Mouse (Mus musculus): Measurements from ENCODE around the gene Fbh1.
"Not testable (repeated sequence)": the region's sequence is repeated elsewhere in the genome, so short reads cannot be mapped to it uniquely, and the experiment has no call there.

Fbh1 gene

GRCm38 (mm10) chr2:11727574-11727973, 49.8 kb downstream of the Fbh1 start:
- in situ Hi-C loops (cut with MboI, MseI), result no loop called here

GRCm38 (mm10) chr2:11722564-11722963, 54.8 kb downstream of the Fbh1 start:
- in situ Hi-C loops (cut with MboI, MseI), result no loop called here

GRCm38 (mm10) chr2:11718573-11718972, 58.8 kb downstream of the Fbh1 start:
- in situ Hi-C loops (cut with MboI, MseI), result loop anchor here in 1 of 2 experiments (5.0 kb wide), 1 partner anchor 49 kb away; no protein-coding TSS in a partner anchor

GRCm38 (mm10) chr2:11714535-11714934, 62.8 kb downstream of the Fbh1 start:
- in situ Hi-C loops (cut with MboI, MseI), result no loop called here

- in situ Hi-C loops (cut with MboI, MseI), result no loop called here
Observed at GRCm38 (mm10) chr2:11713021-11713420, 64.4 kb downstream of the Fbh1 start.

GRCm38 (mm10) chr2:11712483-11712990, 64.8 kb downstream of the Fbh1 start:
- in situ Hi-C loops (cut with MboI, MseI), result no loop called here

GRCm38 (mm10) chr2:11710101-11710500, 67.3 kb downstream of the Fbh1 start:
- in situ Hi-C loops (cut with MboI, MseI), result not testable (repeated sequence)

- in situ Hi-C loops (cut with MboI, MseI), result no loop called here
Observed at GRCm38 (mm10) chr2:11708538-11708937, 68.8 kb downstream of the Fbh1 start.

GRCm38 (mm10) chr2:11706746-11707065, 70.7 kb downstream of the Fbh1 start:
- in situ Hi-C loops (cut with MboI, MseI), result no loop called here

GRCm38 (mm10) chr2:11706030-11706745, 71.2 kb downstream of the Fbh1 start:
- in situ Hi-C loops (cut with MboI, MseI), result no loop called here

GRCm38 (mm10) chr2:11705201-11706025, 72.0 kb downstream of the Fbh1 start, which contains the start of gene Il15ra:
Gene Il15ra, plus strand, starts transcription at chr2:11705290.
- in situ Hi-C loops (cut with MboI, MseI), result no loop called here

- in situ Hi-C loops (cut with MboI, MseI), result no loop called here
Observed at GRCm38 (mm10) chr2:11699905-11700304, 77.5 kb downstream of the Fbh1 start.

GRCm38 (mm10) chr2:11698994-11699393, 78.4 kb downstream of the Fbh1 start:
- in situ Hi-C loops (cut with MboI, MseI), result no loop called here

GRCm38 (mm10) chr2:11695867-11696266, 81.5 kb downstream of the Fbh1 start:
- in situ Hi-C loops (cut with MboI, MseI), result no loop called here

- in situ Hi-C loops (cut with MboI, MseI), result no loop called here
Observed at GRCm38 (mm10) chr2:11694104-11694503, 83.3 kb downstream of the Fbh1 start.

GRCm38 (mm10) chr2:11693352-11693751, 84.0 kb downstream of the Fbh1 start:
- in situ Hi-C loops (cut with MboI, MseI), result no loop called here
